Mouse (Mus musculus) urinary bladder, postnatal 36 days (tissue): ENCODE measurements around the gene Eif5b.
A peak's percentile ranks its signal among the peaks of the same experiment; 100 is the strongest.

ENCODE experiments used
- DNase-seq, 2 experiments: peaks; one replicate each; pipeline ENCODE4 v3.0.0; 2022; ENCODE audit warnings: low spot score in 2 of 2, mixed read lengths in 1 of 2

Gene Eif5b

DNA sequence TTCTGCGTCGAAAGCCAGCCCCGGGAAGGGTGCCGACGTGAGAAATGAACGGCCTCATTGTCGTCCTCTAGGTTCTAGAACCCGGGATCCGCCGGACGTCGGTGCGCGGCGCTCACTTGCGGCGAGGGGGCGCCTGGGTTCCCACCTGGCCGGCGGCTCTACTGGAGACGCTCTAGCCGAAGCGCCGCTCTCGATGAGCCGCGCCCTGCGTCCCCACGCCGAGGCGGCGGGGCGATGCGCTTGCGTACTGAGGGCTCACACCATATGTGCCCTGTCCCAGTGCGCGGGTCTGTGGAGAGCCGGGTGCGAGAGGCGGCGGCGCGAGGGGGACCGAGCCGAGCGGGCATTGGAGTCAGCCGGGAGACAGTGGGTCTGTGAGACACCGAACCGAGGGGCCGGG lies at the start of gene Eif5b, which contains the start of gene Txndc9:
Eif5b (plus strand) TSS at position 144 of the 400 bp plus-strand sequence.
Txndc9 (minus strand) TSS at position 27 of the 400 bp plus-strand sequence.
- DNase-seq: peak; percentile 89 to 94

DNA sequence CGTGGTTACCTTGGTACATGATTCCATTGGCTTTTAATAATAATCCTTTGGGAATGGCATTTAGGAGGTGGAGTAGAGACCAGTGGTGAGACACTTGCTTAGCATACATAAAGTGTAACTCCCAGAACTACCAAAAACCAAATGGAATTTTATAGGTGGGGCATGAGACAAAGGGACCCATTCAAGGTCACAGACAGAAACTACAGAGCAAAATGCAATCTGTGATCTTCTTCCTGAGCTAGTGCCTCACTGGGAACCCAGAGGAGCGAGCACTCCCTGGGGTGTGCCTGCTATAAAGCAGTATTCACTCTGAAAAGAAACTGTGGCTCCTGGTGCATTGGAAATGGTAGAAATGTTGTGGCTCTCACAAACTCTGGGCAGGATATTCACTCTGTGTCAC lies 48.9 kb upstream of the Eif5b start:
- no peak for DNase-seq

DNA sequence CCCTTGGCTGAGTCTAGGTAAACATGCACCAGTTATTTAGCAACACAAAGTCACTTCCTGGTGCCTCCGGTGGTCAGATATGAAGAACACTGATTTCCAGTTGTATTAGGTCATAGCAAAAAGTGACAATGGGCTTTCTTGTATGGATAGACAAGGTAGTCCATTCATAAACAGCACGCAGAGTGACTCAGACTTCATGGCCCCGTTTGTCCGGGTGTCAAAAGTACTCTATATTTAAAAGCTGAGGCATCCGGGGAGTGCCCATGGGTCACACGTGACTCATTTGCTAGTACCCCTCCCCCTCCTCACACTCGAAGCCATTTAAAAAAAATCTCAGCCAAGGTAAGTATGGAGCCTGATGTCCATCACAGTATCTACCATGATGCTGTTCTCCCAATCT lies 43.0 kb upstream of the Eif5b start:
- DNase-seq: no peak

DNA sequence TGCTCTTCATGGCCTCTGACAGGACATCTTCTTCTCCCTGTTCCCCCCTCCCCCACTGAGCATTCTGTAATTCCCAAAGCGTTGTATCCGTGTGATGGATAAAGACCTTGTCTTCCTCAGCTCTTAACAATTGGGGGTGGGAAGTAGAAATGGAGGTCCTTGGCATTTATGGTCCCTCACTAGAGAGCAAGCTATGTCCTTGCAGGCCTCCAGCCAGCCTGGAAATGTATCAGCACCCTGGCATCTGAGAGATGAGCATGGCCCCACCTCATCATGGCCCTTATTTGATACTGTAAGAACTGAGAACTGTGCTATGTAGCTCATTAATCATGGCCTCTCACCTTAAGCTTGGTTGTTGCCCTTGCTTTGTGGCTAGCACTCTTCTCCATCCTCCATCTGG lies 42.6 kb upstream of the Eif5b start:
- no peak for DNase-seq

DNA sequence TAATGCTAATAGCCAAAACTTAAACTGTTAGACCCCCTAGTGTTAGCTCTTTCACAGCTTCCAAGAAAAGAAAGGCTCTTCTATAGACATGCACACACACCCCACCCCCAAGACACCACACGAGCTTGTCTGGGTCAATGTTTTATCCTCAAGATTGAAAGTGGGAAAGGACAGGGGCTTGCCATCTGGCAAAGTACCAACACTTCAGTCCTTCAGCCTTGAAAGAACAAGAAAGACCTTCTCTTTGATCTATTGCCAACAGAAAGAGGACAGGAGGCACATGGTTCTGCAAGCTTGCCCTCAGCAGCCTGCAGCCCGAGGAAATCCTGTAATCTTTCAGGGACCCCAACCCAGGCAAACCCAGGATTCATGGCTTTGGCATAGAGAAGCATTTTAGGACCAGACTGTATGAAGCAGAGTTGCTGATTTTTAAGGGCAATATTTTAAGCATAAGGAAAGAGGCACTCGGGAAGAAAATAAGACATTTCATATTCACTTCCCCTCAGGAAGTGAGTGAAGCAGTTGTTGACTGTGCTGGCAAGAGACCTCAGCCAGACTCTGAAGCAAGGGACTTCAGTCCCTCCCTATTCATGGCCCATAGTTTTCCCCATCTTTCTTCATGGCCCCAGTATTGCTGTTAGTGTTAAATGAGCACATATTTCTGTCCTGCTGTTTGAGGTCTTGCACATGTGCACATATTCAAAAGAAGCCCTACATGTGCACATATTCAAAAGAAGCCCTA lies 40.9 kb upstream of the Eif5b start:
- DNase-seq: no peak

DNA sequence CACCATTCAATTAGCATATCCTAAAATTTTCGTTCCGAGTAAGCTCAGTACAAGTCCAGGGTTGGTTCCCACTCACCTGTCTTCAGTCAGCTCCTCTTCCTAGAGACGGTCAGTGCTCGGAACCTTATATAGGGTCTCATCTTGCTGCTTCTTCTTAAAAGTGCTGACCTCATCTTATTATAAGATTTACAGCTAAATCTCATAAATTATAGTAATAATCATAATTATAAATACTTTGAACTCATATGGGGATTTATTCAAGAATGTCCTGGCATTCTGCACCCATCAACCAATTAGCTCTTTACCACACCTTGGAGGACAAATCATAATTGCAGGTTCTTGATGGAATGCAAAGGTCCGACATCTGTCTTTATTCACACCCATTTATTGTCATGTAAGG lies 40.2 kb upstream of the Eif5b start, which contains the start of gene Lyg1:
Lyg1 (minus strand) TSS at position 101 of the 400 bp plus-strand sequence.
- DNase-seq: no peak

DNA sequence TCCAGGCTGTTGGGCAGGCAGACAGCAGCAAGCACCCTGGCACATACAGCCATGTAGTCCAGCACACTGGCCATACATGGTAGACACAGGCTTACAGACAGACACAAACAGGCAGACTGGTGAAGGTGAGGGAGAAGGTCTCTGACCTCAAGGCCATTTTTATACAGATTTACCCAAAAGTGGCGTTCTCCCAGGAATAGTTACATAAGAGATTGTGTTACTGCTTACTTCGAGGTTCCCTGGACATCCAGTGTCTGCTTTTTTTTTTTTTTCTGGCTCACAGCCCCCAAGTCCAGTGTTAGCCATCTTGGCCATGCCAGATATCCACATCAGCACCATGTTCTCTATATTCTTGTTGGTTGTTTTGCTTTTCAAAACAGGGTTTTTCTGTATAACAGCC lies 39.3 kb upstream of the Eif5b start:
- no peak for DNase-seq

DNA sequence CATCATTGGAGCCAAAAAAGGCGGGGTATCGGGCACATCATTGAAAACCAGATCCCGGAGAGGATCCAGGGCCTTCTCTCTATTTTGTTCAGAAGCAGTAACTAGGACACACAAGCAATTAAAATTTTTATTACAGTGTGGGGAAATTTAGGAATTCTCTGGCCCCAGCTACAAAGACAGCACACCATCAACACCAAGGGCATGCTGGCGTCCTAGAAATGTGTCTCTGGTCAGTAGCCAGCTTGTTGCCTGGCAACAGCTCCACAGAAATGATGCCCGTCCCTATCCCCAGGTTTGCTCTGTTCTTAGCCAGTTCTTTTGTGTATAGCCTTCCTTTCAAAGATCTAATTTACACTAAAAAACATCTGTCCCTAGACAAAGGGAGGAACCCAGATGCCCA lies 38.3 kb upstream of the Eif5b start:
- DNase-seq: no peak

DNA sequence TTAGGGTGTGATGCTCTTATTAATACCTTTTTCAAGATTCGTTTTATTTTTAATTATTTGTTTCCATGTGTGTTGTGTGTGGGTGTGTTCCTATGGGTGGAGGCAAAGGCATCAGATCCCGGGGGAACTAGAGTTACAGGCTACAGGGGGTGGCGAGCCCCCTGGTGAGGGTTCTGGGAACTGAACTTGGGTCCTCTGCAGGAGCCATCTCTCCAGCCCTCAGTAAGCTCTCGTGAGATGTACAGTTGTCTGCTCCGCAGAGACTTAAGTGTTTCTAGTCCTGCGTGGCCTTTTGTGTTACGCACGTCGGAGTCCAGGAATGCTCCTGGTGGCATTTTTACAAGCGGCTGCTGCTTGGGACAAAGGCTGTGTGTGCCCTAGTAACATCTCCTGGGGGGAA lies 32.2 kb upstream of the Eif5b start:
- DNase-seq: no peak

DNA sequence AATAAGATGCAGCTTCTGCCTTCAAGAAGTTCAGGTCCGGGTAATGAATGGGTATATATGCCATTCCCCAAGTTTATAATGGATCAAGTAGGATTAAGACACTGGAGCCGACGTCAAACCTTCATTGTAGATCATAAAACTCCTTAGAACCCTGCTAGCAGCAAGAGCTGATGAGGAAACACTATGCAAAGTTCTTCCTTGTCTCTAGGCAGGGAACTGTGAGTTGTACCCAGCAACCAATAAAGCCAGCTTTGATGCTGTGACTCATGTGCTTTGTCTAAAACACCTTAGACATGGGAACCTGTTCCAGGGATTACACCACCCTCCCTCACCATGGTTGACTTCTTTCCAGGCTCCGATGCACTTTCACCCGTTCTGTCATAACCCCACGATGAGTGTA lies 29.1 kb upstream of the Eif5b start:
- DNase-seq: no peak

DNA sequence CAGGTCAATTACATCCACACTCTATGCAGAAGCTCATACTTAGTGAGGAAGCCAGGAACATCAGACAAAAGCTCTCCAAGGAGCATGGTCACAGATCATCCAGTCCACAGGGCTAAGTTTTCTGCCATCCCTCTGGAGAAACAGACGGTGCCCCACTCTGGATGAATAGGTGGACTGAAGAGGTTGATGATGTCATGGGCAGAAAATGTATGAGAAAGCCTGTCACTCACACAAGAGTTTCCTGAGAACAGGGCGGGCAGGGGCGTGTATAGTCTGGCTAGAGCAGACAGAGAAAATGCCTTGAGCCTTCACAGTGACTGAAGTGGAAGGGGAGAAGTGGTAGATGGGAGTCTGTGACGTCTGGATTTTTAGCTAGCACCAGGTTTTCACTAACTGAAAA lies 26.3 kb upstream of the Eif5b start:
- DNase-seq: no peak

DNA sequence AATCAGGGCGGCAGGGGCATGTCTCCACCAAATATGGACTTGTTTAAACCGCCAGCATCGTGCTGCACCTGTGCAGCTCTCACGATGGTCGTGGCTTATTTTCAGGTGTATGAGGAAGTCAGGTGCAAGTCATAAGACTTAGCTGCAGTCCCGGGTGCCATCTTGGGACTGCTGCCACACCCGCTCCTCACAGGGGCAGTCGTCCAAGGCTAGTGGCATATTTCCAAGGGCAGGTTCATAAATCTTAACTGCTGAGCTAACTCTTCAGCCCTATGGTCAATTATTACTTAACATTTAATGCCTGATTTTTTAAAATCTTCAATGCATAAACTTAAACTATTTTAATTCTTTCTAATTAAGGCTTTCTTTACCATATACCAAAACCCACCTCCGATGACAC lies 21.1 kb upstream of the Eif5b start:
- peak in 1 of 2 experiments; percentile 22 for DNase-seq

DNA sequence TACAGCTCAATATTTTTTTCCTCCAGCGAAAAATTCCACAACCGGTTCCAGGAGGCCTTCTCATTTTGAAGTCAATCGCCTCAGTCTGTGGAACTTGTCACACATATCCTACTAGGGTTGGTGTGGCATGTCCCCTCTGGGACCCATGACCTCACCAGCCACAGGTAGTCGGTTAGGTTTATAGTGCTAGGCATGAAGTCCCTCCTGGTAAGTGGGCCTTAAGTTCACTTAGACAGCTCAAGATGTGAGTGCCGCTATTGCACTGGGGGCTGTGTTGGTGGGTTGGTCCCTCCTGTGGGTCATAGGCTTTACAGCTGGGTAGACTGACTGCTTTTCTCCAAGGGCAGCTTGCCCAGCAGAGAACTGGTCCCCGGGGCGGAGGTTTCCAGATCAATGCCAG lies 20.5 kb upstream of the Eif5b start:
- no peak for DNase-seq

DNA sequence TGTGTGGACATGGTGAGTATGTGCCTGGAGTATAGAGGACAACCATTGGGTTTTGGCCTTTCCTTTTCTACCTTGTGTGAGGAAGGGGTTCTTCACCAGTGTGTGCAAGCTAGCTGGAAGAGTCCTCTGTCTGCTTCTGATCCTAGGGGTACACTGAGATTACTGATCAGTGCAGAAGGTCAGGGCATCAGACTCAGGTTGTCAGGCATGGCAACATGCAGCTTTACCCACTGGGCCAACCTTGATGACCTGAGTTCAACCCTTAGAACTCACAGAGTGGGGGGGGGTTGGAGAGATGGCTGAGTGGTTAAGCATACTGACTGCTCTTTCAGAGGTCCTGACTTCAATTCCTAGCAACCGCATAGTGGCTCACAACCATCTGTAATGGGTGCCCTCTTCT lies 13.5 kb upstream of the Eif5b start:
- DNase-seq: no peak

DNA sequence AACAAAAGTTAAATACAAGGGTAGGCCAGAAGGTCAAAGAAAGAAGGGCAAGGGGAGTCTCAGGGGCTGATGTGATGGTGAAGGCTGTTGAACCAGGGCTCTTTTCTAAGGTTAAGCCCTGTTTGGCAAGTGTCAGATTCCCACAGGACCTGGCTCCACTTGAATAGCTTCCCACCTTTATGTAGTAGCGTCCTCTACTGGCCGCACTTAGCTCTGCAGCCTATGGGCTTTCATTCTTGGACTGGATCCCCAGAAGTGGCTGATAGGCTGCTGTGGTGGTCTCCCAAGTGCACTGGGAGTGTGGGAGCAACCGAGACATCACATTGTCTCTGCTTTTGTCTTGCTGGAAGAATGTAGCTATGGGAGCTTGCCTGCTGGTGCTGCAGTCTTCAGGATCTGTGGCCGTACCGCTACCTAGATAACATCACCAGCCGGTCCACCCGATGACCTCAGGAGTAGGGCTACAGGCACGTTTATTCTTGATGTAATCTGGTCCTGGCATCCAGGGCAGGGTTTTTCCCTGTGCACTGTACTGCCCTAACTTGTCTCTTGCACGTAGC lies 12.0 kb upstream of the Eif5b start:
- DNase-seq: peak; percentile 18 to 24

DNA sequence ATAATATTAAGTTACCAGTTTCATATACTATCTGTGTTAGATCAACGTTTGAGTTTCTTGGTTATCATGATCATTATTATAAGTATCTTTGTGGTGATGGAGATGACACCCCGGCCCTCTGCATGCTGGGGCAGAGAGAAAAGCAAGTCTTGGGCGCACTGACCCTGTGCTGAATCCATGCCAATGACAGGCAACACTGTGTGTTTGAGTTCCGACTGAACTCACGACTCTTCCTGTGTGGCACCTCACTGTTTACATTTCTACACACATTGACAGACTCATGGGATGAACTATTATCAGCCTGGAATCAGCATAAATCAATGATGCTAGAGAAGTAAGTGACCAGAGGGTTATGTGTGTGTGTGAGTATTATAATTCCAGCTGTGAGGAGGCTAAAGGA lies 10.0 kb upstream of the Eif5b start:
- DNase-seq: no peak

DNA sequence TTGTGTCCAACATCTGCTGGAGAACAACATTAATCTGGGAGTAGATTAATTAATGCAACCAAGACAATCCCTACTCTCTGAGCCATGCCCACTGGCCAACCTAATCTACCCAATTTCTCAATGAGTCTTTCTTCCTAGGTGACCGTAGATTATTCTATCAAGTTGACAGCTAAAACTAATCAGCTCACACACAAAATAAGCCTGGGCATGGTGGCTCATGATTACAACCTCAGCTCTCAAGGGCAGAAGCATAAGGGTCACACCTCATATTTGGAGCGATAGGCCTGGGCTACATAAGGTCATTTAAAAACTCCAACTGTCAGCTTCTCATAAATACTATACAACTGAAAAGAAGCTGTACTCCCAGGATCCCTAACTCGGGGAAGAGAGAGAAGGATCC lies 1.6 kb upstream of the Eif5b start:
- no peak for DNase-seq

DNA sequence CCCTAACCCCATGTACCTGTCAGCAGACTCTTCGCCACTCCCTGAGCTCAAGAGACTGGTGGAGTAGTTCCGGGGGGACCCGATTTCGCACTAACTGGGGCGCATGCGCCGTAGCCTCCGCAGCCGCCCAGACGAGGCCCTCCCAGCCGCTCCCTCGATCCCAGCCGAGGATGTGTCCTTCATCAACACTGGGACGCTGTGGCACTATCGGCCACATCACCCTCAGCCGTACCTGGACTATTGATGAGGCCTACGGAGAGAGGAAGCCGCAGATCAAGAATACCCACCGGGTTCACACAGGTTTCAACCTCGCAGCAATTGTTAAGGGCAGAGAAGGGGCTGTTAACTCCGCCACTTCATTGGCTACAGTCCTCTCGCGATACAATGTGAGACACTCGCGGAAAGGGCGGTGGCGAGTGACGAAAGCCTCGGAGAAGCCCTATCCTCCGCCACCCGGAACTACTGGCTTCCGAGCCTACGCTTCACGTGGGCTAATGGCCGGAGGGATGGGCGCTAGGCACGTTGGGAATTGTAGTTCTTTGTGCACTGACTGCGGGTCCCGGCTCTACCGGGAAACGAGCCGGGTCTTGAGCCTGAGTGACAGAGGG lies 829 bp upstream of the Eif5b start:
- peak; percentile 98 for DNase-seq

DNA sequence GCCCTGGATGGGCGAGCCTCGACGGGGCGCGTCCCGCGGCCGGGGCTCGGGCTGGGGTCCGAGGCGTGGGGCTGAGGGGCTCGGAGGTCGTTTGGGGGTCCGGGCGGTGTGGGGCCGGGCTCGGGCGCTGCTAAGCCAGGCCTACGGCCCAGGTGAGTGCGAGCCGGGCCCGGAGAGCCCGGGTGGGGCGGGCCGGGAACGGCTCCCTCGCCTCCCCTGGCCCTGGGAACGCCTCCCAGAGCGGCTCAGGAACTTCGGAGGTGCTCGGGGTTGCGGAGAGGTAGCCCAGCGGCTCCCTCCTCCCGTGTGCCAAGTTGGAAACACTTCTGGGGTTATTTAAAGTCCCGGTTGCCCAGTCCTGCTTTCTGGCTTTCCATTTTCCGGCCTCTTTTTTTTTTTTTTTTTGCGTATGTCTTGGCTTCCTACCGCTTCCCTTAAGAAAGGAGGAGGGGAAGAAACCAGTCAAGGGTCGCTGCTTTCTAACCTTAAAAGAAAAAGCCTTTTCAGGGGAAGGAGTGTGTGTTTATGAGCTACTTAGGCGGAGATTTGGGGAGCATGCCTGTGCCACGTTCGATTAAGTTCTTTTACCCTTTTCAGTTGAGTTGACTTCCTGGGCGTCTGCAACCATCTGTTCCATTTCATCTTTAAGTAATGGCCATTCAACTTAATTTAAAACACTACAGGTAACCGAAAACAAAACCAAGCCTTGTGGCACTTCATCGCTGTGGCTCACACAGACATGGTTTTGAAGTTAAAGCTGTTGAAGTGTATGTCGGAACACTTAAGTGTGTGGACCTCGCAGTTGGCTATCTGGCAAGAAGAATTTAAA lies 775 bp downstream of the Eif5b start:
- no peak for DNase-seq

DNA sequence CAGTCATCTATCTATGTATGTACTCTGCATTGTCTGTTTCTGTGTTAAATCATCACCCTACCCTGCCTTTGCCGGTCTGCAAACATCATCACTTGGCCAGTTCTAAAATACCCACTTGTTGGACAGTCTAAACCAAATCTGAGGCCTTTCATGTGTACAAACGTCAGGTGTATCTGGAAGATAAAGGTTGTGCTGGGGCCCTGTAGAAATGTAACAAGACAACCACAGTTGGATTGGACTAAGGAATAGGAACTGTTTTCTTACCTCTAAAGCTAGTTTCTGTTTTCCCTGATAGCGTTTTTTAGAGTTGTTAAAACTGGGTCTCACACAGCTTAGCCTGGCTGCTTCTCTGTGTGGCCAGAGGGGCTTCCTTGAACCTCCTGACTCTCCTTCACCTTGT lies 1.7 kb downstream of the Eif5b start:
- DNase-seq: no peak

DNA sequence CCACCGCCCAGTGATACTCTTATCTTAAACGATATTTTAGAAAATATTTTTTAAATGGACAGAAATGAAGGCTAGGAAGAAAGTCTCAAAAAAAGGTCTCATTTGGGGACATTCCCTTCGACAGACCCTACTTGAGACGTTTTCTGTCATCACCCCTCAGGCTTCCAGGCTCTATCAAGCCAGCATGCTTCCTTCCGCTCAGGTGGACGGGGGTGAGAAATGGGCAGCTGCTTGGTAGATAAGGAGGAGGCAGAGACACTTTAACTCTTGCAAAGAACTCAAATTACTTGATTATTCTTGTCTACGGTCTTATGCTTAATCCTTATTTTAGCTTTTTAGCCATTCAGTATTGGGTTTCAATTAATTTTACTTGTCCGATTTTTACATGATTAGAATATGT lies 3.0 kb downstream of the Eif5b start:
- DNase-seq: no peak

DNA sequence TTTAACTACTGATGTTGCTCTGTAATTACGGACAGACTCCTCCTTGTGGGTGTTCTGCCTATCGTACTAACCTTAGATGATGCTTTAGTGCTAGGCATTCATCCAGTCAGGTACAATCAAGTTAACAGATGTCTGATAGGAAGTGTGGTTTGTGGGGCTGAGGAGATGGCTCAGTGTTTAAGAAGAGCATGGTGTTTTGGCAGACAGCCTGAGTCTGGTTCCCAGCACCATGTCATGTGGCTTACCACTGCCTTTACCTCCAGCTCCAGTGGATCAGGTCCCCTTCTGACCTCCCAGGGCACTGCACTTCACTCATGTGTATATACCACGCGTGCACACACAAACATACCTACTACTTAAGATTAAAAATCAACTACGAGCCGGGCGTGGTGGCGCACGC lies 4.1 kb downstream of the Eif5b start:
- DNase-seq: no peak
